Mouse (Mus musculus): ENCODE measurements around the gene Fam160b1.

Fam160b1 gene

DNA sequence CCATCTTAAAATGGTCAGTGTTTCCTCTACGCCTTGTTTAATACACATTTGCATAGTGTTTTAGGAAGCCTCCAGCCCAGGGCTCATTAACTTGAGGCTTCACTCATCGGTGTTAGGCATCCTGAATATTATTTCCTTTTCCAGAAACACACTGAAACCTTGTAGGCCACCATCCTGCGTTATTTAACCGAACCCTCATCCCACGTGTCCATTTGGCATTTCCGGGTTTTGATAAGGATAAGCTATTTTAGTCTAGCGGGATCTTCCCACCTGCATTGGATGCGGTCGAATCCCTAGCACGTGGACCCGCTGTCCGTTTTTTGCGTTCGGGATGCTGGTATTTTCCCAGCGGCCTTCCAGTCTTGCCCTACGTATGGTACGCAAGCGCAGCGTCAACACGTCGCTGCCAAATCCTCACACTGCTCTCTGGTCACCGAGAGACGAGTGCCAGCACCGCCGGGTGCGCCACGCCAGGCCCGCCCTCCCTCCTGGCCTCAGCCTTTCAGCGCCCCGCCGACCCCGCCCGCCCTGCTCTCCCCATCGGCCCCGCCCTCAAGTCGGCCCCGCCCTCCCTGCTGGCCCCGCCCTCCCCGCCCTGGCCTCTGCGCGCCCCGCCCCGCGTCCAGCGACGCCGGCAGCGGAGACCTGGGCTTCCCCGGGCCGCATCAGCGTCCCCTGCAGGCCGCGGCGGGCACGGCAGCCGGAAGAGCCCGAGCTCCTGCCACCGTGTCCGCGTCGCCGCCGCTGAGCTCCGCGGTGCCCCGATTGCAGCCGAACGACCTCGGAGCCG is at the start of gene Fam160b1:
Fam160b1 (plus strand) TSS at position 340 of the 790 bp plus-strand sequence.
- peak; percentile 93 for DNase-seq (ENCODE audit: low spot score)

DNA sequence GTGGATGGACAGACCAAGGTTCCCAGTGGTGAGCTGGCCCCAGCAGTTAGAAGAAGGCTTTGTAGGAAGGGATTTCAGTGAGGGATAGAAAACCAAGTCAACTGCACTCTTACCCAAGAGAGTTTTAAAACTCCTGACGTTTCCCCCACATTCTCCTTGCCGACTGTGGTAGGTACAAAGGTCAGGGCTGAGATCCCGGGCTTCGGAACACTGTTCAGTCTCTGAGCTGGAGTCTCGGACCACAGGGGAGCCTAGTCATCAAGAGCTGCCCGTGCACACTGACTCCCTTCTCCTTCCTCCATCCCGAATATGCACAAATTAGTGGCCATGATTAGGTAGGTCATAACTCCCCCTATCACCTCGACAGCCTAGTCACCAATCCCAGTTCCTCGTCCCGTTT is 47.3 kb upstream of the Fam160b1 start:
- DNase-seq (ENCODE audit: low spot score): no peak

DNA sequence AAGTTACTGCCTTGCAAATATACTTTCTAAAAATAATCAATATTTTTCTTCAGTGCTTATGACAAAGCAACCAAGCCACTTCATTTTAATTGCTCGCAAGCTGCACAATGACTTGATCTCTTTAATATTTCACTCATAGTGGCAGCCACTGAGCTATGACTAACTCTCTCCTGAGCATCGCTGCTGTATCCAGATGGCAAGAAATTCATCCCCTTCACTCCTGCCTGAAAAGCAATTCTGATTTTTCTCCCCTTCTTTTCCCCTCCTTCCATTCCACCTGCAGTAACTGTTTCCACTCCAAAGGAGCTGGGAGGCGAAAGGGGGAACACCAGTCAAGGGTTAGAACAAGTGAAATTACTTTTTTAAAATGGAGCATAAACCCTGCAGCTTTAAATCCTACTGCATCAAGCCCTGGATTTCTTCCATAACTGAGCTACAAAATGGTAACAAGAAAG is 46.6 kb upstream of the Fam160b1 start:
- no peak for DNase-seq (ENCODE audit: low spot score)

DNA sequence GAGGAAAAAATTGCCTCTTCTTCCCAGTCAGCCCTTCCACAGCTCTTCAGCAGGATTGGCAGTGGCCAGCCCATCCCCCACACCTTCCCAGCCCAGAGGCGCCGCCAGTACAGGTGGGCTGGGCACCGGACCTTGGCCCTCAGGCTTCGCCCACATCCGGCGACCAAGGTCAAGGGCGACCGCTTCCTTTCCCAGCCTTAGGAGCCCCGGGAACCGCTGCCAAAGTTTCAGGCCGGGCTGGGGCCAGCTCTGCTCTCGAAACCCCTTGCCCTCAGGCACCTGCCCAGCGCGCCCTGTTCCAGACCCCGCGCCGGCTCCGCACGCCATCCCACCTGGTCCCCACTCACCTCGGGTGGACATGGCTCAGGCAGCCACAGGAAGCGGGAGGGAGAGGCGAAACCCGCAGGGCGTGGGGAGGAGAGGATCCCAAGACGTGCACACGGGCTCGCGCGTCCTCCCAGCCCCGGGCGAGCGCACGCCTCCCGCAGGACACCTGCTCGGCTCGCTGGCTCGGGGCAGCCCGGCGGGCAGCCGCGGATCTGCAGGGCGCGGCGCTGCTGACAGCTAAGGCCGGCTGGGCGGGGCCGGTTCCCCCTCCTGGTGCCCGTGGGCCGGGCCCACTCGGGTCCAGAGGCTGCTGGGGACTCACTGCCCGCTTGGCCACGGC is 46.0 kb upstream of the Fam160b1 start, which contains the start of gene Ablim1:
Ablim1 (minus strand) TSS at position 574 of the 667 bp plus-strand sequence.
- DNase-seq (ENCODE audit: low spot score): peak; percentile 6

DNA sequence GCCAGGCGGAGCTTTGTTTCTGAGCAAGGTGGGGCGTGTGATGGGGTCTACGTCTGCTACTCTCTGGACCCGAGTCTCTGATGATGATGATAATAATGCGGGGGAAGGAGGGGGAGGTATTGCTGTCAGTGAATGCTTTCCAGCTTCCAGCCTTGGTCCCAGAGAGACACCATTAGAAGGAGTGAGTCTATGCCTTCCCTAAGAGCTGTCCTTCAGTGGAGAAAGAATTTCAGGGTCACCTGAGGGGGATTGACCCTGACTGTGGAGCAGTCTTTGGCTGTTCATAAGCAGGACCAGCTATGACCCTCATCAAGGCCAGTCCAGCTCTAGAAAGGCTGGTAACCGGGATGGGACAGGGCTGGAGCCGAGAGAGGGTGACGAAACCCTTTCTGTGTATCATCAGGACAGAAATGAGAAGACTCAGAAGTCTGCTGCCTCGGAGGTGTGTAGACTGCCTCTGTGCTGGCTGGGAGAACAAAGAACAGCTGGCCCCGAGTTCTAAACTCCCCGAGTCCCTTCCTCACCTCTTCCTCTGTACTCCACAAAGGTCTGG is 45.4 kb upstream of the Fam160b1 start:
- no peak for DNase-seq (ENCODE audit: low spot score)

DNA sequence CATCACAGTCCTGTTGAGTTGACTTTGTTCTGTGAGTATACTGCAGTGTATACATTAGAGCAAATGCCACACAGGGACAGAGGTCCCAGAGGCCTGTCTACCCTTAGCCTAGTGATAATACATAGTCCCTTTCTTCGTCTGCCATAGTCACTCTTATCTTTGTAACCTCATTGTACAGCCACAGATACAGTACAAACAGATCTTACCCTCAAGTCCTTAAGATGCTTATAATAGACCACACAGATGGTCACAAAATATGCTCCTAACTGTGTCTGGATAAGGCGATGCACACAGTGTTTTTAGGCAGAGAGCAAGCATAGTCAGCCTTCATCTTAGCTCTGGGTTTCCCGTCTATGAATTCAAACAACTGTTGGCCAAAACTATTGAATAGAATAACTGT is 43.9 kb upstream of the Fam160b1 start:
- DNase-seq (ENCODE audit: low spot score): no peak

DNA sequence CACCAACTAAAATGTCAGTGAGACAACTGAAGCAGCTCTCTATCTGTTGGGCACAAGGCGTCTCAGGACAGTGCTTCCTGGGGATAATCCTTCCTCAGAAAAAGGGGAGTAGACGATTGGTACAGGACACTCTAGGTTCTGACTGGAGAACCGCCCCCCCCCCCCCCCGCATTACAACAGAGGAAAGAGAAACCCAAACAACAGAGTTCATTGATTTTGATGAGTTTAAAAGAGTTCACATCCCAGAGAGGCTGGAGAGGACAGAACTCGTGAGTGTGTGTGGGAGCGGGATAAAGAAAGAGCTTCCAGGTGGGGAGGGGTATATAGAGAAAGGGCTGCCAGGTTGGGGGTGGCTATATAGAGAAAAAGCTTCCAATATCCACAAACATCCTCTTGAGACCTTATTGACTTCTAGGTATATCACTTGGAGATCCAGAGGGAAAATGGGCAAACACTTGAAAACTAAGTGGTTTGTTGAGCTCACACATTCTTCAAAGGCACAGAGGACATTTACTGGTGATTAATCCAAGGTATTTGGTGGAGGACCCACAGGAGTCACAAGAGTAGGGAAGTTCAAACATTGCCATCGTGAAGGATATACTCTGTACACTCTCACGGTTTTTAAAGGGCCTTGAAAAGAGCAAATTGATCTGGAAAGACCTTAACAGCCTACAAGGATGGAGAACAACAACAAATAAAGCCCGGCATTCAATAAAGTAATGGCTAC is 39.7 kb upstream of the Fam160b1 start:
- no peak for DNase-seq (ENCODE audit: low spot score)

DNA sequence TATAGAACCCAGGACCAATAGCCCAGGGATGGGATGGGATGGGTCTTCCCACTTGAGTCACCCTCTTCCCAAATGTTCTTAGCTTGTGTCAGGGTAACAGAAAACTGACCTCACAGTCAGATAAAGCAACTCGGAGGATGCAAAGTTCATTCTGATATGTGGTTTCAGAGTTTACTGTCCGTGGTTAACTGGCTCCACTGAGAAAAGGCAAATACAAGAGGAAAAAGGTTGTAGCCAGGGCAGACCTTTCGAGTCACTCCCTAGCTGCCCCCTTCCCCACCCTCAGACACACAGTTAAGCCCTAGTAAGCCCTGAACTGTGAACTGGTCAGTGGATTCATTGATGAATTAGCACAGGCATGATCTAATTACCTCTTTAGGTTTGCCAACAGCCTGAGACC is 38.6 kb upstream of the Fam160b1 start:
- DNase-seq (ENCODE audit: low spot score): no peak

DNA sequence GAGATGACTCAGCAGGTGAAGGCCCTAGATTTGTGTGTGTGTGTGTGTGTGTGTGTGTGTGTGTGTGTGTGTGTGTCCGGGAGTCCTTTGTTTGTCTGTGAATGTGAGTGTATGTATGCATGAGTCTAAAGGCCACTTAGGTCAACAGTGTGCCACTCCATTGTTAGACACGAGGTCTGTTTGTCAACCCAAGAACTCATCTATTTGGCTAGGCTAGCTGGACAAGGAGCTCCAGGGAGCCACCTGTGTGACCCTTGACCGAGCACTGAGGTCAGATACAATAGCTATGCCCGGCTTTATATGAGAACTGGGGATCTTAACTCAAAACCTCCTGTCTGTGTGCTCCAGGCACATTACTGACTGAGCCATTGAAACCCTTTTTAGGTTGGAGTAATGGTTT is 38.0 kb upstream of the Fam160b1 start:
- no peak for DNase-seq (ENCODE audit: low spot score)

DNA sequence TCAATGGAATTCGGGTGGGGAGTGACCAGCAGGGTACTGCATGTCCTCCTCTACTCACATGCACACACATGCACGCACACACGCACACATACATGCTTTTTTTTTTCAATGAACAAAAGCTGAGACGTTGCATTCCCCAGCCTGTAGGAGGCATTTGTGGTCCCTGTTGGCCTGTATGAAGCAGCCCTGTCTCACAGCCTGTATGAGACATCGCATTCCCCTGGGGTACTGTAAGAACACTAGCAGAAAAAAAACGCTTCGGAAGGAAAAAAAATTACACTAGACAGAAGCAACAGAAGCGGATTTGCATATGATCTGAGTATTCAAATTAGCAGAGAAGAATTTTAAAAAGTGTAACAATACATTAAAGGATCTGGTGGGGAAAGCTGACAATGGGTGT is 37.4 kb upstream of the Fam160b1 start:
- no peak for DNase-seq (ENCODE audit: low spot score)

DNA sequence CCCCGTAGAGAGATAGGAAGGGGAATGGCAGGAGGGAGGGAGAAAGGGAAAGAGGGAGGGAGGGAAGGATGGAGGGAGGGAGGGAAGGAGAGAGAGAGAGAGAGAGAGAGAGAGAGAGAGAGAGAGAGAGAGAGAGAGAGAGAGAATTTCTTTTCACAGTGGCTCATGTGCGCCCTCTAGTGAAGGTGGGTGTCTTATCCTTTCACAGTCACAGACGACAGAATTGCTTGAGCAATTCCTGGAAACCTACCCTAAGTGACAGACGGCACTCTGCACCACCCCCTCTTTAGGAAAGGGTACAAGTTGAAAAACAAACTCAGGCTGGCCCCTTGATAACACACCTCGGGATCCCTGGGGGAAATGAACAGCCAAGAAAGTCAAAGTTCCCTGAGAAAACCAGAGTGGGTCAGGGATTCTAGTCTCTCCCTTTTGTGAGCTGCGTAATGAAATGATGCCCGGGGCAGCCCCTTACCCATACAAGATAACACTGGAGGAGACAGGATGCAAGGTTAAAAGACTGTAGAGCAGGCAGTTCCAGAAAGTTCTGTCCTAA is 34.7 kb upstream of the Fam160b1 start:
- peak; percentile 51 for DNase-seq (ENCODE audit: low spot score)

DNA sequence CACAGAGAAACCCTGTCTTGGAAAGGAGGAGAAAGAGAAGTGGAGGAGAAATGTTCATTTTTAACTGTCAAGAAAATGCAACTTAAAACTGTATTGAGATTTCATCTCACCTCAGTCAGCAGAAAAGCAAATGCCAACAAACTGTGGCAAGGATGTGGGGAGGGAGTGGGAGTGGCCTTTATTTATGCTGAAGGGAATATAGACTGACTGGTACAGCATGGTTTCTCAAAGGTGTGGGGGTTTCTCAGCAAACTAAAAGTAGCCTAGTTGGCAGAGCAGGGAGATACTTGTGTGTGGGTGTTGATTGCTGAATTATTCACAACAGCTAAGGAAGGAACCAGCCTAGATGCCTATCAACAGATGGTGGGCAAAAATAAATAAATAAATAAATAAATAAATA is 32.8 kb upstream of the Fam160b1 start:
- DNase-seq (ENCODE audit: low spot score): no peak

DNA sequence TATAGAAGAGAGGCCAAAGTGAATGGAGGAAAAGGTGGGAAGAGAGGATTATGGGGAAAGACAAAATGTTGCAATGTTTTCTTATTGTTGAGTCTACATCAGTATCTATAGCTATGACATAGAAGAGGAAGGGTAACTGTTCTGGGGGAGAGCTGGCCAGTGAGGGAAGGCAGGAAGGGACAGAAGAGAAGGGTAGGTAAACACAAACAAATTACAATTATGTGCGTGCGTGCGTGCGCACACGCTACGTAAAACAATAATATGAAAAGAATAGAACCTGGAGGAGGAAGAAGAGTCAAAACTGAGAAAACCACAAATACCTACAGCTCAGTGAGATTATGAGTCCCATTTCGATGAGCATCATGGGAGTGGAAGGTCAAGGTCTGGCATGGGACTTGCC is 32.2 kb upstream of the Fam160b1 start:
- DNase-seq (ENCODE audit: low spot score): no peak

DNA sequence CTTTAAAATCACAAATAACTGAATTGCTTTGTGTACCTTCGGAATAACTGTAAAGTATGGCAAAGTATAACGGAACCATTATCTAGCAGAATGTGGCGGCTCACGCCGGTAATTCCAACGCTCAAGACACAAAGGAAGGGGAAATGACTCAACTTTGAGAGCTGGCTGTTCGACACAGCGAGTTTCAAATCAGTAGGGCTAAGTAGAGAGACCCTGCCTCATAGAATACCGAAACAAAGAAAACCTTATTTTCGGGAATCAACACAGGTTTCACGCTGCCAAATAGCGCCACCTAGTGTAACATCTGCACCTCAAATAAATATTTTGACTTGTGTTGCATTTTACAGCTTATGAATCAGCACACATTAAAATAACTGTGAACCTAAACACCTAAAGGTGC is 31.7 kb upstream of the Fam160b1 start:
- DNase-seq (ENCODE audit: low spot score): peak; percentile 42

DNA sequence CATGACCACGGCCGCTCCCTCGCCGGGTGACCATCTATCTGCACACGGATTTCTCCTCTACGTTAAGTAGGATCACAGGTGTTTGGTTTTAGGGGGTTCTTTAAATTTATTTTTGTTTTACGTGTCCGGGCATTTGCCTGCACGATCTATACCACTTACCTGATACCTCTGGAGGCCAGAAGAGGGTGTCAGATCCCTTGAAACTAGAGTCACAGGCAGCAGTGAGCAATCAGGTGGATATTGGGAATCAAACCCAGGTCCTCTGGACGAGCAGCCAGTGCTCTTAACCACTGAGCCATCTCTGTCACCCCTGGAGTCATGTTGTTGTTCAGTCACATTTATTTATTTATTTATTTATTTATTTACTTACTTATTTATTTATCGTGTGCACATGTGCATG is 30.2 kb upstream of the Fam160b1 start:
- no peak for DNase-seq (ENCODE audit: low spot score)

DNA sequence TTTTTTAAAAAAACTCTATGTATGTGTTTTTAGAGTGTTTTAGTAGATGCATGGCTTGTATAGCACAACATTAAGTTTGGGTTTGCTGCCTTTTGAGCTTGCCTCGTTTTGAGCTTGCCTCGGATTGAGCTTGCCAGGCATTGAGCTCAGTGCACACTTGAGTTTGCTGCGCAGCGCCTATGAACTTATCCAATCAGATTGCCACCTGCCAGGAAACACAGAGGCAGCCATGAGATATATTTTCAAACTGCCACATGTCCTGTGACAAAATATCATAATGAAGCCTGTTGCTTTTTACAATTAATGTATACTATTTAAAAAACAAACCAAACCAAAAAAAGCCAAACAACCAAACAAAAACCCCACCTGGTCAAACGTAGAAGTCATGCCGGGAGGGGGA is 29.2 kb upstream of the Fam160b1 start:
- no peak for DNase-seq (ENCODE audit: low spot score)

DNA sequence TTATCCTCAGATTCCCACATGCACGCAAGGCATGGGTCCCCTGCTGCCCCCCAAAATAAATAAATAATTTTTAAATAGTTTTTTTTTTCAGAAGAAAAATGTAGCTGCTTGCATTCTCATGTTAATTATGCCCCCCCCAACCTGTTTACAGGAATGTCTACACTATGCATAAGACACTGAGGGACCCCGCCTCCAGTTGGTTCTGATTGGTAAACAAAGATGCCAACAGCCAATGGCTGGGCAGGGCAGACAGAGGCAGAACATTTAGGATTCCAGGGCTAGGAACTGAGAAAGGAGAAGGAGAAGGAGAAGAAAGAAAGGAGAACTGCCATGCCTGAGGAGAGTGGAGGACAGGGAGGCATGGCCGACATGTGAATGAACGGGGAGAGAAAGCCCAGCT is 27.1 kb upstream of the Fam160b1 start:
- DNase-seq (ENCODE audit: low spot score): no peak

DNA sequence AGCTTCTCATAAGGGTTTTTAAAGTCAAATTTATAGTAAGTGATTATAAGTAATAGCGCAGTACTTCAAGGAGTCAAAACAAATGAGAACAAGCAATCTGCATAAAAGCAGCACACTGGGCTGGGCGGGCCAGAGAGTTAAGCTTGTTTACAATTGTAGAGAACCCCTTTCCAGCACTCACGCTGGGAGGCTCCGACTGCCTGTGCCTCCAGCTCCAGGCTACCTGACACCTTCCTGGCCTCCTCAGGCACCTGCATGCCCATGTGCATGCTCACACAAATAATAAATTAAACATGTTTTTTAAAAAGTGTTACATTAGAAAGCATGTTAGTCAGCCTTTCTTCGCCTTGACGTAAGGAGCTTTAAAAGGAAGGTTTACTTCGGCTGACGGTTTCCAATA is 25.3 kb upstream of the Fam160b1 start:
- no peak for DNase-seq (ENCODE audit: low spot score)

DNA sequence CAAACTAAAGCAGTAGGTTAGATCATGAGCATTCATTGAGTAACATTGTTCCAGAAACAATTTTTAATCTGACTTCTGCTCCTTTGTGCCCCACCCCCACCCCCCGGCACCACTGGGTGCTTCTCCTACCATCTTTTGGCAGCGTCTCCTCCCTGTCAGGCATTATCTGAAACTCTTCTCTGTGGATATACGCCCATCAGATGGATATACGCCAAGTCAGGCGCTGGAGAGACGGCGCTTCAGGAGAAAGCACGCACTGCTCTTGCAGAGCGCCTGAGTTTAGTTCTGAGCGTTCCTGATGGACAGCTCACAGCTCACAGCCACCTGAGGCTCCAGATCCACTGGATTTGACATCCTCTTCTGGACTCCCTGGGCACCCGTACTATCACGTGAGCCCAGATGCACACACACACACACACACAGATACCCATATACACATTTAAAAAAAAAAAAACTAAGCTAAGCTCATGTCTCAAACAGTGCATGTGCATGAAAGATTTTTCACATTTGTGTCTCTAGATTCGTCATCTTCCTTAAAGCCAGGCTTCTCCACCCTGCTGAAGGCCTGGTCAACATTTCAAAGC is 21.1 kb upstream of the Fam160b1 start:
- DNase-seq (ENCODE audit: low spot score): no peak

DNA sequence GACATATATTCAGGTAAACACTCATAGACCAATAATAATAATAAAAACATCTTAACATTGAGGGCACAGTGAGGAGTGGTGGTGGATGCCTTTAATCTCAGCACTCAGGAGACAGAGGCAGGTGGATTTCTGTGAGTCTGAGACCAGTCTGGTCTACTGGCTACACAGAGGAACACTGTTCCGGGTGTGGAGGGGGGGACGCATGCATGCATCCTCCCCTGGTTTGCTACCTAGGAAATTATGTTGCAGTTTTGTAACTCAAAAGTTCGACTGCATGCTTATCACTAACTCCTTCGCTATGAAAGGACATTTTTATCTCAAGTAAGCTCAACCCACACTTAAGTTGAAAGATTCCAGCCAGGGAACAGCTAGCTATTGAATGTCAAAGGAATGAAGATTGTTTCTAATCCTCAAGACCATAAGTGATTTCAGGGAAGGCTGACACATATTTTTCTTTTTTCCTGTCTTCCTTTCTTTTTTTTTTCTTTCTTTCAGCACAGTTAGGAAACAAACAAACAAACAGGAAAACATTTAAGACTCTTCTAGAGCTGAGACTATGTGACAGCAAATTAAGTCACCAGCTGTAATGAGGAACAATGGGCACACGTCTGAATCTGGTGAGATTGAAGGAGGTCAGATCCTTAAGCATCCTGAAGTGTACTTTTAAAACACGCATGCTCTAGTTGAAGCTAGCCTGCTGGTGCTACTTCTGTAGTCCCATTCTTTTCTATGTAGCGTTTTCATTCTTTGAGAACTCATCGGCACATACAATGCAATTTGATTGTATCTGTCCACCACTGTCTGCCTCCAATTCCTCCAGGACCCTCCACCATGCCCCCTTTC is 19.4 kb upstream of the Fam160b1 start:
- DNase-seq (ENCODE audit: low spot score): no peak

DNA sequence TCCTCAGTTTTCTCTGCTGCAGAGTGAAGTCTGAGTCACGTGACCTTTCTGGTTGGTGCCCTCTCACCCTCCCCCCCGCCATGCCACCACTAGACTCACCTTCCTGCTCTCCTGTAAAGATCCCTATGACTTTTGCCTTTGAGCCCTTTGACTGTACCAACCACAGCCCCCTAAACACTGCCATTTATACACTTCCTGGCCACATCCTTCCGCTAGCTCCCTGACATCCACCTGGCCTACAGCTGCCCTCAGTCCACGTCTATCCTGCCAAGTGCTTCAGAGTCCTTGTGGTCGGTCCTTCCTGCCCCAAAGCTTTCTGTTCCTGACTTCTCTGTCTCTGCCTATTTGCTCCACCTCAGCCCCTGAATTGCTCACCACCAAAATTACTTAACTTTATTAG is 16.6 kb upstream of the Fam160b1 start:
- peak; percentile 59 for DNase-seq (ENCODE audit: low spot score)
